Mouse (Mus musculus) erythroid progenitor cell, adult 5-6 weeks (primary cell): Measurements from ENCODE around the gene Sass6. TPM values are rescaled to one million over a fixed set of nuclear protein-coding genes. Genes with fewer than 3 reads are reported as not detected.
"Not testable (repeated sequence)": the region's sequence is repeated elsewhere in the genome, so short reads cannot be mapped to it uniquely, and the experiment has no call there.

ENCODE experiments used
- ATAC-seq: replicated peaks from 2 replicates; pipeline ENCODE4 v1.8.0; 2016; ENCODE audit warnings: moderate number of reproducible peaks, mild to moderate bottlenecking, moderate TSS enrichment, inconsistent platforms; ENCODE audit not compliant: poor library complexity, low FRiP score, severe bottlenecking
- total RNA-seq, 2 experiments: library from RNA; stranded (forward) in 1 of 2; stranded (reverse) in 1 of 2; fragments of 150-400 nt in 1 of 2; fragments of 186-747, 209-891 nt in 1 of 2; gene quantifications; 2 replicates each; pipeline versions ENCODE4 v1.2.3 to v1.2.4; 2015 to 2017; ENCODE audit warnings: low replicate concordance in 2 of 2

The Sass6 gene
- 62.7 and 75.9 TPM in 2 replicates for total RNA-seq (2015; ENCODE audit: low replicate concordance)
- 118 and 120 TPM in 2 replicates for total RNA-seq (2017; ENCODE audit: low replicate concordance)

DNA sequence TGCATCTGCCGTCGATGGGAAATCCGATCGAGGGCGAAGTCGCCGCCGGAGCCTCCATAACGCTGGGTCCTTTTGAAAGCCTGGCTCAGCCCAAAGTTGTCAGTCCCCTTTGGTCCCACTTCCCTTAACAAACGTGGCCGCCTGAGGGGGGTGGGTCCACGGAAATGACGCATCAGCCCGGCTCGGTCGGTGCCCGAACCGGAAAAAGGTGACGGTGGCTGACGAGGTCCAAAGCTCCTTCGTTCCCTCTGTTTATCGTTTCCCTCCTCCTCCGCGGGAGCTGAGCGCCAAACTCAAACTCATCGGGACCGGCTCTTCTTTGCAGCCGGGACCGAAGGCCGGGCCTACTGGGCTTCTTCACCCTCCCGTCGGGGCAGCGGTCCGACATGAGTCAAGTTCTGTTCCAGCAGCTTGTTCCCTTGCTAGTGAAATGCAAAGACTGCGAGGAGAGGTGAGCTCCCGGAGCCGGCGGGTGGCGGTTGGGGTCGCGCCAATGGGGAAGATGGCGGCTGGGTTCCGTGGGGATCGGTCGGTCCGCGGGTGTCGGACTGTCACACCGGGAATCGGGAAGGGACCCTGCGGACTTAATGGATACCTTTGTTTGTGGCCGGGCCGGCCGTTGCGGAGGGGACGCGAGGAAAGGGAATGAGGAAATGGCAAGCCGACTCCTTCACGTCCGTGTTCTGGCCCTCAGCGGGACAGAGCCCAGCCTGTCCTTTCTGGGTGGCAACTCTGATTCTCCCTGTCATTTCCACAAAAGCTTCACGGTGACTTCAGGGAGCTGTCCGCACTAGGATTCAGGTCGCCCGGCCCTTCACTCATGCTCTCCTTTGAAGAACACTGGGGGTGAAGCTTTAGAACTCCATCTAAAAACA lies at the start of gene Sass6:
Sass6 (plus strand) TSS at position 255 of the 875 bp plus-strand sequence.
- peak; percentile 94 for ATAC-seq

DNA sequence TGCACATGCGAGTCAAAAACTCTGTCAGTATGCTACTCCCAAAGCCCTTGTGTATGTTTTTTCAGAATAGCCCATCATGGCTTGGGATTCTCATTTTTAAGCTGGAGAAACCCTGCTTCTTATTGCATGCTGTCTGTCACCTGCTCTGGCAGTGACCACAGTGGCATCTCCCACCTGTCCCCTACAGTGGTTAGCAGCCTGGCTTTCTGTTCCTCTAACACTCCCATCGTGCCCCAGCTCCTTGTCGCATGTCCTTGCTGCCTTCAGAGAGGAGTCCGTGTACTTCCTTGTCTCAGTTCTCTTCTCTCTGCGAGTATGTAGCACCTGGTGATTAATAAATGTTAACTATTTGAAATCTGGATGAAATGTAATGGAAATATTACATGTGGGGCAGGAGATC lies 47.4 kb upstream of the Sass6 start:
- no peak for ATAC-seq

DNA sequence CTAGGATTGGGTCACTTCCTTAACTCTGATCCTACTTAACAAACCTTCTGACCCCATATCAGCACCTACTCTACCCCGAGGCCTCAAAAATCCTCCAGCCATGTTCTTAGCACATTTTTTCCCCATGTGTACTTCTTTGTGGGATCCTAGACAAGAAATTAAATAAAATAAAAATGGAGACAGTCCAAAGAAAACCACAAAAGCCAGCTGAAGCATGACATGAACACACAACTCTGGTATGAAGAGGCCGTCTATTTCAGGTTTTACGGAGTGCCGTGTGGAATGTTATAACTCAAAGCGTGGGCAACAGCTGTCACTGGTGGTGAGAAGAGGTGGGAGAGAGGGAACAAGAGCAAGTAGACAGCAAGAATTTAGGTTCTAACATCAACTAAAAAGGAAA lies 43.4 kb upstream of the Sass6 start:
- ATAC-seq, result no peak

DNA sequence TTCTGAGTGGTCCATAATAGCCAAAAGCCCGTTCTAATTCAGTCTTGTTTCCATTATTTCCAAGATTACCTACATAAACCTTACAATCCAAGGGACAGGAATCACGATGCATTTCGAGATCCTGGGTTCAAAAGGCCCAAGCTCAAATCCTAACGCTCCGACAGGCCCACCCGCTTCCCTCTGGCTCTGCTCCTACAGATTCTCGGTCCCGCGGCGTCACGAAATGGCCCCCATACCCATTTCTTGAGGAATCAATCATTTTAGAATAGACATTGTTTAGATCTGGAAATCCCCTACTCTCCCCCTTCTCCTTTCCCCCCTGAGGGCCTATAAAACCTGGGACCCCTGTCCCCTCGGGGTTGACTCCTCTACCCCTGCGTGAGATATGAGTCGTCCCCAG lies 33.5 kb upstream of the Sass6 start:
- ATAC-seq, result not testable (repeated sequence)

DNA sequence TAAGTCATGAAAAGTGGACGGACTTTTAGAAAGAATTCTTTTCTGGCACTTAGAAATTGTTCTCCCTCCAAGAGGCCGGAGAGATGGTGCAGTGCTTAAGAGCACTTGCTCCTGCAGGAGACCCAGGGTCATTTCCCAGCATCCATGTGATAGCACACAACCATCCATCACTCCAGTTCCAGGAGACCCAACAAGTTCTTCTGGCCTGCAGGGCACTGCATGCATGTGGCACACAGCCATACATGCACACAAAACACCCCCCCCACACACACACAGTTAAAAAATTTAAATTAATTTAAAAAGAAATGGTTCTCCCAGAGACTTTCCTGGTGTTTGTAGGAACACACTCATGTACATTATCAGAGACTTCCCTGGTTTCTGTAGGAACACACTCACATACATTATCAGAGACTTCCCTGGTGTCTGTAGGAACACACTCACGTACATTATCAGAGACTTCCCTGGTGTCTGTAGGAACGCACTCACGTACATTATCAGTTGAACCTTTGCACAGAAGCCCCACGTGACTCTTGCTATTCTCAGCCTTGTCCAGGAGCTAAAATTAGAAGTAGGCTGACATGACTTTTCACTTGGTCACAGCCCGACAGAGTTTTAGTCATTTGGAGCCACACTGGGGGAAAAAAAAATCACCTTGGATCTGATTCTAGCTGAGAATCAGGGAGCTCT lies 32.2 kb upstream of the Sass6 start, which contains the start of gene Lrrc39:
Lrrc39 (plus strand) TSS at position 566 of the 687 bp plus-strand sequence.
- peak; percentile 97 for ATAC-seq

DNA sequence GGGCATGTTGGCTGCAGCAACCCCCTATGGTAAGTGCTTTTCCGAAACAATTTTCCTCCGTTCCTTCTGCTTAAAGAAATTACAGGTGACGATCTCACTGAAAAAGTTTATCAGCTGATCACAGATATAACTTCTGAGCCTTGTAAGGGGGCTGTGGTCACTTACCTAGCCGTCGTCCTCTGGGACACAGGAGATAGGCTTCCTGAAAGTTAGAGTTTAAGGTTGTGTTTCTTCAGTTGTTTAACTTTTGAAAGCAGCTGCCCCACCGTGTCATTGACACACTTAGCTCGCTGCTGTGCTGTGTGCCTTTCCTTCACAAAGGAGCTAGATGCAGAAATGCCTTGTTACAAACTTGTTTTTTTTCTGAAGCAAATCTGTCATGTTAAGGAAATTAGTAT lies 31.7 kb upstream of the Sass6 start:
- peak; percentile 55 for ATAC-seq

DNA sequence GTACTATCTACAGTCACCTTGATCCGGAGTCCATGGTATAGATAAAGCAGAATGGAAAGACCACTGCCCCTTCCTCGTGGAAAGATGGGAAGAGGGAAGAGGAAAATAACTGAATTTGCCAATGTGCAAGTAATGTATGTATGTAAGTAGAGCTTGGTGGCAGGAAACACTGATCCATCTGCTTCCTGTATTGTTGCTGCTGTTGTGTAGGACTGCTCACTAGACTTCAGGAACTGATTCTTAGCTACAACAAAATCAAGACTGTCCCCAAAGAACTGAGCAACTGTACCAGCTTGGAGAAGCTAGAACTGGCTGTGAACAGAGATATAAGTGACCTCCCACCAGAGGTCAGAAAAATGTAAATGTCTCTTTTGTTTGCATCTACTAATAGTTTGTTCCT lies 24.2 kb upstream of the Sass6 start:
- ATAC-seq, result no peak

DNA sequence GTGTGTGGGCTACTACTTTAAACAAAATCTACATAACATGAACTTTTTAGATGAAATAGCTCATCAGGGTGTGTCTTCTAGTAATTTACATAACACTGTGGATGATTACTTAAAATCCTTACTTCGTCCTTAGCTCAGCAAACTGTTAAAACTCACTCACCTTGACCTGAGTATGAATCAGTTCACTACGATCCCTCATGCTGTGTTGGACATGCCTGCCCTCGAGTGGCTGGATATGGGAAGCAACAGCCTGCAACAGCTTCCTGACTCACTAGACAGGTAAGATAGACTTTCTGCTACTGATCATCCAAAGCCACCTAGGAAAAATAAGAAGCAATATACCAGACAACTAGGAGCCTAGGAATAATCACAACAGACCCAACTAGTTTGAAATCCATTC lies 17.5 kb upstream of the Sass6 start:
- 0 out of 2 replicates have a peak, but pooled peaks have one; percentile 19 for ATAC-seq

DNA sequence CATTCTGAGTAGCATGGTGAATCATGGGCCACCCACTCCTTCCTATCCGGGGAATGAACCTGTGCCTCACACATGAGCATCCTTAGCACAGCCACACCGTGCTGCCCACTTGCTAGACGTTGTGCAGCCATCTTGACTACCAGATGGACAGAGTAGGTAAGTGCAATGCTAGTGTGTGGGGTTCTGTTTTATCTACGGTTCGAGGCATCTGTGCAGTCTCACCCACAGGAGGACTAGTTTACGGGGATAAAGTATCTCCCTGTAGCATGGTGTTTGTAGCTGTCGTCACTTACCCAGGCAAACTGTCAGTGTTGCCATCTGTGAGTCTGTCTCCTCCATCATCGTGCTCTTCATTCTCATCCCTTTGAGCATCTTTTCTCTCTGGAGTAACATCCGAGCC lies 12.6 kb upstream of the Sass6 start:
- ATAC-seq, result no peak

DNA sequence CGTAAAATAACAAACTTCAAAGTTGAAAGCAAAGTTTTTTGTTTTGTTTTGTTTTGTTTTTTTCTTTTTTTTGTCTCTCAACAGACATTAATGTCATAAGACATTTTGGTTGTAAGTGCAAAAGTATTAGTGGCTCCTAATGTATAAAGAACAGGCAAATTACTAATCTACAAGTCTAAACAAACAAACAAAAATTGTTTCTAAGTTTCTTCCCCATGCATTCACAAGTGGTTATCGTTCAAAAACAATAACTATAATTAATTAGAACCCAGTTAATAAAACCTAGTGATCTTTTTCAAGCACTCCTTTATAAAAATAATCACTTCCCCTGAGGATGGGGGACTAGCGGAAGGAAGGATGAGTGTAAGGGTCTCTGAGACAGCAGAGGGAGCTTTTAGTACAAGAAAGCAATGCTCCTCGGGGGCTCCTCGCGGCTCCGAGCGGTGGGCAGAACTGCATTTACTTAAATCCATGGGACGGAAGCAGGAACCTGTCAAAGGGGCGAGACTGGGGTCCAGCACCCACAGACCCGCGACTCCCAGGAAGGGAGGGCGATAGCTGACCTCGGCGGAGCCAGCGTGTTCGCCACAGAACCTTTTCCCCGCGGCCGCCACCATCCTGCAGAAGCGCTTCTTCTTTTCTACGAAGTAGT lies 580 bp upstream of the Sass6 start:
- peak; percentile 64 for ATAC-seq

DNA sequence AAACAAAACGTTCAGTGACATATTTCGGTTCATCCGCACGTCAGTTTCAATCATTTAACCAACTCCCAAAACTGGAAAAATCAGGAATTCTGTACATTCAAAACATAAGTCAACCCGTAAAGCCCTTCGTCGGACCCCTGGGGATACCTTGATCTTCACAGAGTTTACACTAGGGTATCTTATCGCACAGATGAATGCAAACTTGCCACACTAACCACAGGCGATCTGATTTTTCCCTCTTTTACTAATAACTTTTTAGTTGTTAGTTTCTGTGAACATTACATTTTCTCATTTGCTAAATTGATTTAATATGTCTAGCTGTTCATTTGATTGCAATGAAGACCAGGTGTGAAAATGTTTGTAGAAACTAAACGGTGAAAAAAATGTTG lies 815 bp downstream of the Sass6 start:
- no peak for ATAC-seq

DNA sequence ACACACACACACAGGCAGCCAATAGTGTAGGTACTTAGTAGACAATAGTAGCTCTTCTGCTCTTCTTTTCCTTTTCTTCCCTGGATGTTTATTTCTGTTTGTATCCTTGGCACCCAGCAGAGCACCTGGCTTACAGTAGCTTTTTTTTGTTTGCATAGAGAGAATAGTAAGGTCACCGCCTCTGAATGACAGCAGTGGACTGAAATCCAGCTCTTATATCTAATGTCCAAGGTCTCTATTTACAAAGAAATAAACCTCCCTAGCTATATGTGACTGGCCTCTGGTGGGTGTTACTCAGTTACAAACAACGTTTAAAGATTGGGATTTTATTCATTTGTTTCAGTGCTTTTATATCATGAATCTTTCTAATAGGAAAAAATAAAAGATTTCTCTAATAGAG lies 4.9 kb downstream of the Sass6 start:
- no peak for ATAC-seq

DNA sequence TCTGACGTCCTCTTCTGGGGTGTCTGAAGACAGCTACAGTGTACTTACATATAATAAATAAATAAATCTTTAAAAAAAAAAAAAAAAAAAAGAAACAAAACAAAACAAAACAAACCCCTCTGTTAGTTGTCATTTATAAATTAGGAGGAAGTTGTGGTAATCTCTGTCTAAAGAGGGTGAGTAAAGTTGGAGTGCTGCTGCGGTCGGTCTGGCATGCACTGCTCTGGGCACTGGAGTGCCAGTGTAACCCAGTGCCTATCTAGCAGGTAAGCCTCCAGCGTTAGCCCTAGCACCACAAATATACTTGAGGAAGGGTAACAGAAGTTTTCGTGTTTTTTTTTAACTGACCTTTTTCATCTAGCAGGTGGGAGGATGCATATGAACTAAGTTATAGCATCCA lies 6.2 kb downstream of the Sass6 start:
- ATAC-seq, result no peak

DNA sequence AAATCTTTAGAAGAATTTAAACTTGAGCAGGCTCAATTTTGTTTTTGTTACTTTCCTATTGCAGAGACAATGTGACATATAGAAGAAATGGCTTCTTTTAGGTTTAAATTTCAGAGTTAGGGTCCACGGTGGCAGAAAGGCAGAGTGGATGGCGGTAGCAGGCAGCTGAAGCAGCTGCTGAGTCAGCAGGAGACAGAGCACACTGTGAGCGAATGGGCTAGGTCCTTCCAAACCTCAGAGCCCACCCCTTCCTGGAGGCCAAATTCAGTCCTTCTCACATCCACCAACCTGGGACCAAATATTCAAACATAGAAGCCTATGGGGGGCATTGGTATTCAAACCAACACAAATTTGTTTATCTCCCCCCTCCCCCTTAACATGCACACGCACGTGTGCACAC lies 7.0 kb downstream of the Sass6 start:
- ATAC-seq, result no peak

DNA sequence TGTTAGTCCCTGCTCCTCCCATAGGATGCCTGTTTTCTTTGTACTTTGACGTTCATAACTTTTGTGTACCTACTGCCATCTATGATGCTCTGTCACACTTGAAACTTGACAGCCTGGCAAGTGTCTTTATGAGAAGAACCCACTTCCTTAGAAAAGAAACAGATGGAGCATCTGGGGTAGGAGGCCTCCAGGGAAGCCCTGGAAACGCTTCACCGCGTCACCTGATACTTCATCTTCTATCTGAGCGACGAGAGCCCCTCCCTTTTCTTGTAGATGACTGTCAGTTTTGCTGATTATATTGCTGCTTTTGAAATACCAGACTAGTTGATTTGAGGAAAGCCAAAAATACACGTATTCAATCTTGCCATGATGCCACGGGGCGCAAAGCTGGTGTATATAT lies 9.8 kb downstream of the Sass6 start:
- ATAC-seq, result no peak

DNA sequence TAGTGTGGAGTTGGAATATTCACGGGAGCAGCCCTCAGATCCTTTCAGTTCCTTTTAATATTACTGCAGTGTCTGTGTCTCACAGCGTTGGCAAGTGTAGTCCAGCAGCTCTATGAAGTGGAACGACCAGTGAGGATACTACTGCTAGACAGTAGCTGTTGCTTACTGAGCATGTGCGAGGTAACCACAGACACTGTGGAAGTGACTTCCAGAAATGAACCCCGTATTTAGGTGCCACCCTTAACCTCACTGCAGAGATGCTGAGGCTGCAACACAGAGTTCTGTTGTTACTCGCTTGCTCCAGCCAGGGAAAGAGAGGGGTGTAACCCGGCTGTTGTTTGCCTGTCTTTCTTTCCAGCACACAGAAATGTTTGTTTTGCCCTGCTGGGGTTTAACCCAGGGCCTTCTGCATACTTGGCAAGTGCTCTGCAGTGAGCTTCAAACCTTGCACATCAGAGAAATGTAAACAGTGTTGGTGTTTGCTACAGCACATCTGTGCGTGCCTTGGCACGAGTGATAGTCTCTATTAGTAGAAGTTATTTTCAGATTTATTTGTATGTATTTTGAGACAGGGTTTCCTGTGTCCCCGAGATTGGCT lies 19.6 kb downstream of the Sass6 start, which contains the start of gene Trmt13:
Trmt13 (minus strand) TSS at position 293 of the 598 bp plus-strand sequence.
- no peak for ATAC-seq

DNA sequence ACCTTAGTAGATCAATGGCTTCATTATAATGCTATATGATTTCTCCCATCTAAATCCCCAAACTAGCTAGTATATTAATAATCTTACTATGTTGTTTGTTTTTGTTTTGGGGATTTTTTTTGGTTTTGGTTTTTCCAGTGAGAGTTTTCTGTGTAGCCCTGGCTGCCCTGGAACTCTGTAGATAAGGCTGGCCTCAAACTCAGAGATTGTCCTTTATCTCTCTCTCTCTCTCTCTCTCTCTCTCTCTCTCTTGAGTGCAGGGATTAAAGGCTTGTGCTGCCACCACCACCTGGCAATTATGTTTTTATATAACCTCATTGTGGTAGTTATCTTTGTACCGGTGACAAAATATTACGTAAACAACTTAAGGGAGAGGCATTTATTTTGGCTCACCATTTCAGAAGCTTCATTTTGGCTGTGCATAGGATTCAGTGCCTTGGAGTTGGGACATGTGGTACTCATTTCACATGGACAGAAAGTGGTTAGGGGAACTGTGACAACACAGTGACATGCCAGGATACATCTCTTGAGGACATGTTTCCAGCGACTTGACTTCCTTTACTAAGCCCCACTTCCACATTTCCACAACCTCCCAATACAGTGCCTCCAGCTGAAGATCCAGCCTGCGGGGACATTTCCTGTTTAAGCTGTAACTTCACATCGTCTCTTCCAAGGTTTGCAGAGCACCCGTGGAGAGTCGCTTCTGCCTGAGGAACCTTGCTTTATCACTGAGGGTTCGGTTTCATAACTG lies 20.7 kb downstream of the Sass6 start:
- ATAC-seq, result no peak

DNA sequence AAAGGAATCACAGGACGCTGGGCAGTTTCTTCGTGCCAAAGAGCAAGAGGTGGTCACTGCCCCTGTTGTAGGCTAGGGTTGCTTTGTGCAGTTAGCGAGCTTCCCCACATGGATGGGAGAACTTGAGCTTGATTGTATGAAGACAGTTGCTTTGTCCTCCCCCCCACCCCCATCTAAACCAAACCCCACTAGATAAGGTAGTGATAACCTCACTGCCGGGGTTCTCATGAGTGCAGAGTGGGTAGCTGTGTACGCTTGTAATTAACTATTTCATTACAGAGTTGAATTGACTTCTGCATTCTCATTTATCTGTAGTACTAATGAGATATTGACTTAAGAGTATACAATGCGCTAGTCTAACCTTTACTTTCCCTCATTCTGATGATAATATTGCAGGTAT lies 24.1 kb downstream of the Sass6 start:
- no peak for ATAC-seq

DNA sequence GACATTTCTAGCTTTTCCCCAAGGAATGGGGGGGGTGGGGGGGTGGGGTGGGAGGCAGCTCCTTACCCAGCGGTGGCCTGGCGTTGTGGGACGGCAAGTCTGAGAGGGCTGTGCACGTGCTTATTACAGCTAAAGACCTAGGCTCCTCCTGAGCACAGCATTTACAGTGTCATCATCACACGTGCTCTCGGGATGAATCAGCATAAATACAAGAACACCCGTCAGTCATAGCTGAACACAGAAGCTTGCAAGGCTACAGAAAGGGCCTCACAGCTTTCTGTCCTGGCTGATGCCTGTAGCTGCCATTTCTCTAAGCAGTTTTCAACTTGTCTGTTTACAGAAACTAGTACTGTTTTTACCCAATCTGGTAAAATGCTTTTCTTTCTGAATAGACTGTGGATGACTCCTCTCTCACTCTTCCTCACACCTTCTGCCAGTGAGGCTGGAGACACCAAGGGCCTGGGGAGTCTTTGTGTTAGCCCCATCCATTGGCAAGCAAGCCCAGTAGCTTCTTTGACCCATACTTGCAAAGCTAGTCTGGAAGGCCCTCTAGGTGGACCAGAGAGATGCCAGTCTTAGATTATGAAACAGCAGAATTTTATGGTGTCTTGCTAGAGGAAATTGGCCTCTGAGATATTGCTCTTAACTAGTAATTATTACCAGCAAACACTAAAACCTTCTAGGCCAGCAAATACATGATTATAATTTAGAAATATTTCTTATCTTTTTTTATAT lies 26.0 kb downstream of the Sass6 start:
- ATAC-seq, result peak; percentile 84
